Mouse (Mus musculus): ENCODE measurements around the gene Fam192a. TPM values are rescaled to one million over a fixed set of nuclear protein-coding genes. Genes with fewer than 3 reads are reported as not detected.

Fam192a gene
- polyA plus RNA-seq, 3 experiments from 2014 or later = 52.4 to 89.1 (median 66.9) TPM

DNA sequence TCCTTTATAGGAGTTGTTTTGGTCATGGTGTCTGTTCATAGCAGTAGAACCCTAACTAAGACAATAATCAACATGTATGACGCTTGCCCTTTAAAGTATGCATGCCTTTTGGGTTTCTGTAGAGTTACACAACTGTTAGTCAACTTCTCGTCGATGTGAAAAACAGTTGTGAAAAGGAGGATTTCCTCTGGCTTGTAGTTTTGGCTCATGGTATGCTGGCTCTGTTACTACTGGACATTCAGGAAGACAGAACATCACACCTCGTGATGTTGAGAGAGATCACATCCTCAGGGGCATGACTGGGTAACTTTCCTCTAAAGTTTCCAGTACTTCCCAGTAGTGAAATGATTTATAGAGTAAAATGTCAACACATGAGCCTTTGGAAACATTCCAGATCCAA is 71.2 kb downstream of the Fam192a start:
- no peak for ATAC-seq

DNA sequence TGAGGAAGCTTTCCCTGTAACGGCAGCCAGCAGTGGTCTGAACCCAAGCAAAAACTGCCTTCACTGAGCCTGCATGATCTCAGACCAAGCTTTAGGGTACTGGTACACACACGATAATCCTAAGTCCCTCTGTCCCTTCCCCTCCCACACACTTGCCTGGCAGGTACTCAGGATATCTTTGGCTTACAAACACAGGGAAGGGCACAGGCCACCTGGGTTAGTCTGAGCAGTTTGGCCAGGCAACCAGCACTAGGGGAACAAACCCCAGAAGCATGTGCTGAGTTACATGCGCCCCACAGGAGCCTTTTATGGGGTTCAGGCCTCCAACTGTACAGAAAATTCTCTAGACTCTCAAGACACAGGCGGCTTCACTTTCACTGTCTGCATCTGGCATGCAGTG is 71.9 kb downstream of the Fam192a start:
- ATAC-seq = no peak

DNA sequence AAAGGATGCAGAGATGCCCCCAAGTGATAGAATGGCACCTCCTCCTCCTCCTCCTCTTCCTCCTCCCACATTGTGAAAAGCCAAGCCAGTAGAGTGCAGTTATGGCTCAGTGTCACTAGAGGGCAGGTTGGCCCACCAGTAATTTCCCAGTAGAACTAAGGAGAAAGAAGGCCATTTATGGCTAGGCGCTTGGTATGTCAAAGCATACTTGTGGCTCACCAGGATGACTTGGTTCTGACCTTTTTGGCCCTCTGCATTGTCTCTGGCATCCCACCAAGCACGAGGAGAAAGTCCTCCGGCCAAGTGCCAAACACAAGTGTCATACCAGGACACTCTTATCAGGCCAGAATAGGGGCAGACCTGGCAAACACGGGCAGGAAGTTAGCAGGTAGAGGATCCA is 73.6 kb downstream of the Fam192a start:
- ATAC-seq = no peak

DNA sequence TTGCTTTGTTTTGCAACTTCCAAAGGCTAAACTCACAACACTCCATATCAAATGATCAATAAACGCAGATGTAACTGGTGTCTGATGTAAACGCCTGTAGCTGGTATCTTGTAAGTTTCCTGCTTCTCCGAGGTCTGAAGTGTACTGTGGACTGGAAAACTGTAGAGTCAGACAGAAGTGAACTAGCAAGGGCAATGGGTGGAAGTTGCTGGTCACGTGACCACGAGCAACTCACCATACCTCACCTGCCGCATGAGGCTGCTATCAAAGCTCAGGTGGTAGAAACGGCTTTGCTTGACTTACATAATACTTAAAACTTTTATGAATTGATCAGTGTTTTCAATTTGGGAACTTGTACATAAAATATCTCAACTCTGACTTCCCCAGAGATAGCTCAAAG is 74.6 kb downstream of the Fam192a start:
- ATAC-seq = no peak

DNA sequence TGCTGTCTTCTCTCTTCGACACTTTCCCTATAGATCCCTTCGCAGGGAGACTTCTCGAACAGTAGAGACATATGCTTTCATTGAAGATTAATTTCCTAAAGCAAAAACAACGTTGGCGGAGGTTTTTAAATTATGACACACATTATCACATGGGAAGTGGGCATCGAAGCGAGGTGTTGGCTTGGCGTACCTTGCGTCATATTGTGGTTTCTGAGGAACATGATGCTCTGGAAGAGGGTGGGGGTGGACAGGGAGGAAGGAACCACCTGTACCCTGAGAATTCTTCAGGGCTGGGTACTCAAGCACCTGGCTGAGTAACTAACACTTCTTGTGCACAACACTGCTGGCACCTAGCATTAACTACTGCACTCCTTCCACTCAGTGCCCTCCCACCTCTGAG is 77.2 kb downstream of the Fam192a start:
- ATAC-seq = no peak

Other genes with a start within 250 kb of the Fam192a start
- 100 to 1,000 TPM in 2 of 3 experiments, 10 to 100 TPM in 1; 75.9 to 149 (median 110) TPM for gene Herpud1, start 215.6 kb downstream of the Fam192a start, polyA plus RNA-seq (2017; shearing (Covaris generic))
- 100 to 1,000 TPM; 122 to 208 (median 189) TPM for gene Nlrc5, start 167.6 kb downstream of the Fam192a start, polyA plus RNA-seq (2017; shearing (Covaris generic))
- gene Cpne2, start 69.0 kb downstream of the Fam192a start, polyA plus RNA-seq (2017; shearing (Covaris generic)) = 1 to 10 TPM in 1 of 3 experiments, under 1 TPM in 2; 0.37 to 2.4 (median 0.98) TPM
- 10 to 100 TPM; 23.1 to 29.3 (median 24.0) TPM for gene Rspry1, start 60 bp downstream of the Fam192a start, polyA plus RNA-seq (2017; shearing (Covaris generic))
- 10 to 100 TPM; 24.0 to 32.2 (median 29.5) TPM for gene Arl2bp, start 64.6 kb upstream of the Fam192a start, polyA plus RNA-seq (2017; shearing (Covaris generic))
- 1 to 10 TPM in 1 of 3 experiments, not detected in 2; 1.0 TPM for gene Pllp, start 94.3 kb upstream of the Fam192a start, polyA plus RNA-seq (2017; shearing (Covaris generic))
- gene Ccl22, start 143.6 kb upstream of the Fam192a start, polyA plus RNA-seq (2017; shearing (Covaris generic)) = not detected
- under 1 TPM in 1 of 3 experiments, not detected in 2; 0.38 TPM for gene Cx3cl1, start 170.0 kb upstream of the Fam192a start, polyA plus RNA-seq (2017; shearing (Covaris generic))
- gene Ccl17, start 208.5 kb upstream of the Fam192a start, polyA plus RNA-seq (2017; shearing (Covaris generic)) = not detected
- 10 to 100 TPM; 35.5 to 40.6 (median 37.5) TPM for gene Coq9, start 236.3 kb upstream of the Fam192a start, polyA plus RNA-seq (2017; shearing (Covaris generic))
- 100 to 1,000 TPM; 107 to 149 (median 110) TPM for gene Ciapin1, start 236.4 kb upstream of the Fam192a start, polyA plus RNA-seq (2017; shearing (Covaris generic))